Mouse (Mus musculus) neural tube, embryonic 15.5 days (tissue): ENCODE results near the gene Dusp22. TPM values are rescaled to one million over a fixed set of nuclear protein-coding genes. Genes with fewer than 3 reads are reported as not detected.

Source experiments
- ATAC-seq: fragments of 200-750 bp; cut with Nextera tagmentation; 2 replicates; pipeline ENCODE4 v1.8.0; 2017; ENCODE audit warnings: mild to moderate bottlenecking, moderate TSS enrichment, moderate library complexity; ENCODE audit not compliant: low FRiP score
- H3K27ac ChIP-seq: fragments of 300-500 bp; sonication (generic); replicated peaks from 2 replicates; pipeline ENCODE4 v1.5.1; 2015; ENCODE audit warnings: mild to moderate bottlenecking, inconsistent platforms
- H3K27me3 ChIP-seq: fragments of 300-500 bp; sonication (generic); replicated peaks from 2 replicates; pipeline ENCODE4 v1.6.1; 2015; ENCODE audit warnings: inconsistent platforms
- H3K36me3 ChIP-seq: fragments of 300-500 bp; sonication (generic); 2 replicates; pipeline ENCODE4 v1.6.1; 2015; ENCODE audit warnings: inconsistent platforms
- H3K4me1 ChIP-seq: fragments of 300-500 bp; sonication (generic); 2 replicates; pipeline ENCODE4 v1.6.1; 2015; ENCODE audit warnings: inconsistent platforms
- H3K4me2 ChIP-seq: fragments of 300-500 bp; sonication (generic); 2 replicates; pipeline ENCODE4 v1.6.1; 2015; ENCODE audit warnings: inconsistent platforms, mild to moderate bottlenecking, moderate library complexity
- H3K4me3 ChIP-seq: fragments of 300-500 bp; sonication (generic); replicated peaks from 2 replicates; pipeline ENCODE4 v1.5.1; 2015; ENCODE audit warnings: mild to moderate bottlenecking, inconsistent platforms
- H3K9ac ChIP-seq: fragments of 300-500 bp; sonication (generic); replicated peaks from 2 replicates; pipeline ENCODE4 v1.6.1; 2015; ENCODE audit warnings: mild to moderate bottlenecking, inconsistent platforms
- H3K9me3 ChIP-seq: fragments of 300-500 bp; sonication (generic); replicated peaks from 2 replicates; pipeline ENCODE4 v1.6.1; 2016; ENCODE audit warnings: inconsistent platforms
- WGBS: fragments of 180-500 bp; shearing (Covaris S2); methylation state at CpG from one replicate; pipeline ENCODE4 v1.1.7; 2015; ENCODE audit warnings: mixed read lengths; 5-methylcytosine and 5-hydroxymethylcytosine counted together
- polyA plus RNA-seq: library from polyadenylated mRNA; unstranded; fragments of >200 nt; fragmentation: Nextera tagmentation; extraction: Ambion mirVana; gene quantifications from 2 replicates; pipeline ENCODE4 v1.2.1, GENCODE M21; 2015

The Dusp22 gene
- polyA plus RNA-seq, 1 experiment from 2014 or later = 35.6 TPM

GRCm38 (mm10) chr13:30649197-30649596 is 10.6 kb upstream of the Dusp22 start:
- H3K4me2 ChIP-seq = no peak overlapping the region
- no peaks in the 10 kb centered on the region for H3K9me3 ChIP-seq
- no peaks in the 10 kb centered on the region for H3K36me3 ChIP-seq
- no peaks in the 10 kb centered on the region for H3K27me3 ChIP-seq
- H3K27ac ChIP-seq = no peak overlapping the region
- no peak for ATAC-seq
- H3K4me1 ChIP-seq = no peaks in the 10 kb centered on the region
- H3K9ac ChIP-seq = no peak overlapping the region
- WGBS = 90% methylated on average over 5 of the region's 5 CpGs
- no peak overlapping the region for H3K4me3 ChIP-seq

GRCm38 (mm10) chr13:30650684-30651083 is 9.1 kb upstream of the Dusp22 start:
- no peak for ATAC-seq
- no peaks in the 10 kb centered on the region for H3K27me3 ChIP-seq
- 76% methylated on average over 1 of the region's 1 CpGs for WGBS
- no peaks in the 10 kb centered on the region for H3K36me3 ChIP-seq
- H3K27ac ChIP-seq = no peak overlapping the region
- H3K4me1 ChIP-seq = no peaks in the 10 kb centered on the region
- no peak overlapping the region for H3K4me2 ChIP-seq
- H3K9me3 ChIP-seq = no peaks in the 10 kb centered on the region
- no peak overlapping the region for H3K9ac ChIP-seq
- no peak overlapping the region for H3K4me3 ChIP-seq

- WGBS = 61% methylated on average over 4 of the region's 4 CpGs
- Histone ChIP-seq H3K9ac (no peak overlapping the region), H3K27ac (no peak overlapping the region), H3K9me3 (no peaks in the 10 kb centered on the region), H3K36me3 (no peaks in the 10 kb centered on the region), H3K4me2 (no peak overlapping the region), H3K4me3 (no peak overlapping the region), H3K4me1 (no peaks in the 10 kb centered on the region), H3K27me3 (no peaks in the 10 kb centered on the region)
- no peak for ATAC-seq
Observed at GRCm38 (mm10) chr13:30653051-30653450, 6.7 kb upstream of the Dusp22 start.

- no peak overlapping the region for H3K4me2 ChIP-seq
- H3K9ac ChIP-seq = no peak overlapping the region
- no peaks in the 10 kb centered on the region for H3K36me3 ChIP-seq
- no peaks in the 10 kb centered on the region for H3K9me3 ChIP-seq
- 86% methylated on average over 5 of the region's 5 CpGs for WGBS
- no peak overlapping the region for H3K27ac ChIP-seq
- no peak for ATAC-seq
- H3K4me3 ChIP-seq = no peak overlapping the region
- H3K4me1 ChIP-seq = peaks cover 3% of the 10 kb centered on the region; the same call in 1 of the 2 replicates
- H3K27me3 ChIP-seq = no peaks in the 10 kb centered on the region
Observed at GRCm38 (mm10) chr13:30654463-30654862, 5.3 kb upstream of the Dusp22 start.

- H3K9me3 ChIP-seq = no peaks in the 10 kb centered on the region
- no peaks in the 10 kb centered on the region for H3K36me3 ChIP-seq
- no peak overlapping the region for H3K27ac ChIP-seq
- H3K27me3 ChIP-seq = no peaks in the 10 kb centered on the region
- no peak overlapping the region for H3K9ac ChIP-seq
- ATAC-seq = no peak
- H3K4me3 ChIP-seq = no peak overlapping the region
- H3K4me1 ChIP-seq = peaks cover 7% of the 10 kb centered on the region; the same call in 1 of the 2 replicates
- WGBS = 73% methylated on average over 5 of the region's 5 CpGs
- no peak overlapping the region for H3K4me2 ChIP-seq
Observed at GRCm38 (mm10) chr13:30656909-30657308, 2.9 kb upstream of the Dusp22 start.

GRCm38 (mm10) chr13:30657779-30658178 is 2.0 kb upstream of the Dusp22 start:
- H3K4me1 ChIP-seq = peaks cover 7% of the 10 kb centered on the region; the same call in 1 of the 2 replicates
- H3K9ac ChIP-seq = no peak overlapping the region
- H3K9me3 ChIP-seq = no peaks in the 10 kb centered on the region
- ATAC-seq = no peak
- H3K27ac ChIP-seq = no peak overlapping the region
- H3K36me3 ChIP-seq = no peaks in the 10 kb centered on the region
- H3K4me3 ChIP-seq = no peak overlapping the region
- 71% methylated on average over 2 of the region's 2 CpGs for WGBS
- H3K4me2 ChIP-seq = no peak overlapping the region
- H3K27me3 ChIP-seq = no peaks in the 10 kb centered on the region

GRCm38 (mm10) chr13:30658201-30658996 is 1.4 kb upstream of the Dusp22 start:
- Histone ChIP-seq H3K27ac (no peak overlapping the region), H3K27me3 (no peaks in the 10 kb centered on the region), H3K4me3 (no peak overlapping the region), H3K4me2 (no peak overlapping the region), H3K36me3 (no peaks in the 10 kb centered on the region), H3K4me1 (peaks cover 7% of the 10 kb centered on the region; the same call in 1 of the 2 replicates), H3K9ac (no peak overlapping the region), H3K9me3 (no peaks in the 10 kb centered on the region)
- no peak for ATAC-seq
- 87% methylated on average over 2 of the region's 2 CpGs for WGBS

GRCm38 (mm10) chr13:30665261-30665660 is 5.5 kb downstream of the Dusp22 start:
- Histone ChIP-seq H3K4me1 (0 out of 2 replicates have a peak, but pooled peaks cover 3% of the 10 kb centered on the region), H3K27me3 (no peaks in the 10 kb centered on the region), H3K9ac (no peak overlapping the region), H3K4me2 (no peak overlapping the region), H3K36me3 (0 out of 2 replicates have a peak, but pooled peaks cover 1% of the 10 kb centered on the region), H3K4me3 (no peak overlapping the region), H3K9me3 (no peaks in the 10 kb centered on the region), H3K27ac (no peak overlapping the region)
- ATAC-seq = no peak
- 95% methylated on average over 8 of the region's 8 CpGs for WGBS

- Histone ChIP-seq H3K27ac (no peak overlapping the region), H3K4me2 (no peak overlapping the region), H3K4me1 (no peaks in the 10 kb centered on the region), H3K4me3 (no peak overlapping the region), H3K36me3 (0 out of 2 replicates have a peak, but pooled peaks cover 3% of the 10 kb centered on the region), H3K9me3 (no peaks in the 10 kb centered on the region), H3K9ac (no peak overlapping the region), H3K27me3 (no peaks in the 10 kb centered on the region)
- no peak for ATAC-seq
- WGBS = 93% methylated on average over 10 of the region's 10 CpGs
Observed at GRCm38 (mm10) chr13:30666537-30666936, 6.7 kb downstream of the Dusp22 start.

GRCm38 (mm10) chr13:30668301-30668700 is 8.5 kb downstream of the Dusp22 start:
- 89% methylated on average over 5 of the region's 5 CpGs for WGBS

GRCm38 (mm10) chr13:30669277-30669676 is 9.5 kb downstream of the Dusp22 start:
- ATAC-seq = no peak
- no peaks in the 10 kb centered on the region for H3K4me1 ChIP-seq
- no peaks in the 10 kb centered on the region for H3K9me3 ChIP-seq
- no peak overlapping the region for H3K4me3 ChIP-seq
- no peak overlapping the region for H3K4me2 ChIP-seq
- H3K27ac ChIP-seq = no peak overlapping the region
- WGBS = 83% methylated on average over 3 of the region's 3 CpGs
- no peaks in the 10 kb centered on the region for H3K27me3 ChIP-seq
- peaks cover 5% of the 10 kb centered on the region; the same call in 1 of the 2 replicates for H3K36me3 ChIP-seq
- no peak overlapping the region for H3K9ac ChIP-seq

More at GRCm38 (mm10) chr13:30668301-30668700, 8.5 kb downstream of the Dusp22 start:
- Histone ChIP-seq H3K4me1 (no peaks in the 10 kb centered on the region), H3K4me3 (no peak overlapping the region), H3K36me3 (0 out of 2 replicates have a peak, but pooled peaks cover 3% of the 10 kb centered on the region), H3K4me2 (no peak overlapping the region), H3K9ac (no peak overlapping the region), H3K27ac (no peak overlapping the region), H3K27me3 (no peaks in the 10 kb centered on the region), H3K9me3 (no peaks in the 10 kb centered on the region)
- no peak for ATAC-seq

GRCm38 (mm10) chr13:30673878-30674277 is 14.1 kb downstream of the Dusp22 start:
- Histone ChIP-seq H3K9me3 (no peaks in the 10 kb centered on the region), H3K27ac (no peak overlapping the region), H3K4me1 (no peaks in the 10 kb centered on the region), H3K9ac (no peak overlapping the region), H3K36me3 (peaks cover 19% of the 10 kb centered on the region; the same call in 1 of the 2 replicates), H3K4me2 (no peak overlapping the region), H3K27me3 (no peaks in the 10 kb centered on the region), H3K4me3 (no peak overlapping the region)
- no peak for ATAC-seq
- WGBS = 92% methylated on average over 5 of the region's 5 CpGs
